In genomic region chr2:31188691-31189090, GRCm38 (mm10) we compare ENCODE assay signal across 23 mouse cellular contexts. TPM values are rescaled to one million over a fixed set of nuclear protein-coding genes. Genes with fewer than 3 reads are reported as not detected.
DNase-seq lines count a peak whose midpoint lies in the region; ATAC-seq and TF ChIP-seq lines count a peak whose summit lies in the region.
"Had no signal": no experiment of that assay in that cellular context is flagged by ENCODE, and none has a peak within 500 bp of the region (broad histone marks: within the 10 kb centered on the region; RNA-seq: fewer than 3 reads in every experiment).

No protein-coding gene starts in this region.

- DNase-seq in kidney, adult 2 months = peak; percentile 35
- no peak for DNase-seq in kidney, postnatal 0 days (ENCODE audit: low spot score)
- no peak for DNase-seq in kidney, adult 18-20 months
- DNase-seq in kidney, postnatal 25 days = peak; percentile 22 to 80
- DNase-seq in kidney, postnatal 10 days = no peak
- no peak for DNase-seq in left cerebral cortex, adult 9 months (ENCODE audit: low spot score in 2 of 2)
- DNase-seq: adrenal gland, adult 2 months; adrenal gland, postnatal 10 days; adrenal gland, postnatal 25 days; cerebellum, adult 11 months; cerebellum, adult 18-20 months; cerebellum, adult 8-10 months; cerebellum, adult 9-11 months; cerebellum, postnatal 14 days; cerebellum, postnatal 36 days; embryo, embryonic 11 days had no signal

- H3K4me3 ChIP-seq in kidney, adult 2 months (ENCODE audit: insufficient read depth, low read depth, low read length) = no peak overlapping the region
- no peak overlapping the region for H3K4me3 ChIP-seq in kidney, embryonic 15.5 days (replicated peaks)
- H3K4me3 ChIP-seq in kidney, postnatal 0 days (replicated peaks; ENCODE audit: low read depth, low read length) = no peak overlapping the region
- H3K4me3 ChIP-seq: embryonic facial prominence, embryonic 13.5 days; embryonic facial prominence, embryonic 15.5 days; erythroblast, embryonic 14.5 days; forebrain, embryonic 10.5 days; forebrain, embryonic 12.5 days had no signal

- no peak for TF ChIP-seq POLR2A in kidney, adult 2 months (IDR thresholded peaks at IDR 0.05; ENCODE audit: low read depth, low read length)

- no peaks in the 10 kb centered on the region; the same call in 1 of the 2 replicates for H3K36me3 ChIP-seq in kidney, adult 2 months (ENCODE audit: control insufficient read depth, insufficient read depth, low read length)
- peaks cover 95% of the 10 kb centered on the region for H3K36me3 ChIP-seq in kidney, embryonic 15.5 days
- H3K36me3 ChIP-seq in kidney, postnatal 0 days (ENCODE audit: insufficient read depth, low read length) = peaks cover 70% of the 10 kb centered on the region

- H3K4me2 ChIP-seq in kidney, embryonic 15.5 days = no peak overlapping the region
- H3K4me2 ChIP-seq in kidney, postnatal 0 days (ENCODE audit: low read length) = no peak overlapping the region
- H3K4me2 ChIP-seq: embryonic facial prominence, embryonic 13.5 days; embryonic facial prominence, embryonic 15.5 days; forebrain, embryonic 12.5 days had no signal

- WGBS in kidney, adult 2 months = 89% methylated on average over 1 of the region's 1 CpGs
- 97% methylated on average over 1 of the region's 1 CpGs for WGBS in kidney, embryonic 15.5 days
- 100% methylated on average over 1 of the region's 1 CpGs for WGBS in kidney, postnatal 0 days

- no peaks in the 10 kb centered on the region for H3K4me1 ChIP-seq in kidney, adult 2 months (ENCODE audit: control insufficient read depth, insufficient read depth, low read length)
- H3K4me1 ChIP-seq in kidney, embryonic 15.5 days = no peaks in the 10 kb centered on the region
- H3K4me1 ChIP-seq in kidney, postnatal 0 days (replicated peaks; ENCODE audit: insufficient read depth, low read length) = no peaks in the 10 kb centered on the region
- H3K4me1 ChIP-seq: embryonic facial prominence, embryonic 13.5 days; embryonic facial prominence, embryonic 15.5 days; forebrain, embryonic 10.5 days; forebrain, embryonic 12.5 days had no signal

- H3K9me3 ChIP-seq in kidney, embryonic 15.5 days (replicated peaks) = no peaks in the 10 kb centered on the region
- no peaks in the 10 kb centered on the region for H3K9me3 ChIP-seq in kidney, postnatal 0 days (replicated peaks; ENCODE audit: low read length)
- H3K9me3 ChIP-seq: embryonic facial prominence, embryonic 13.5 days; embryonic facial prominence, embryonic 15.5 days; forebrain, embryonic 10.5 days; forebrain, embryonic 12.5 days had no signal

- no peaks in the 10 kb centered on the region for H3K27me3 ChIP-seq in kidney, adult 2 months (replicated peaks; ENCODE audit: control insufficient read depth, insufficient read depth, low read length)
- no peaks in the 10 kb centered on the region for H3K27me3 ChIP-seq in kidney, embryonic 15.5 days
- H3K27me3 ChIP-seq in kidney, postnatal 0 days (ENCODE audit: insufficient read depth, low read length) = no peaks in the 10 kb centered on the region
- H3K27me3 ChIP-seq: embryonic facial prominence, embryonic 13.5 days; embryonic facial prominence, embryonic 15.5 days; forebrain, embryonic 12.5 days had no signal

- TF ChIP-seq CTCF in kidney, adult 2 months (conservative IDR thresholded peaks at IDR 0.05; ENCODE audit: insufficient read depth, insufficient read length, low read depth, low read length) = no peak
- TF ChIP-seq CTCF in kidney, postnatal 0 days (IDR thresholded peaks at IDR 0.05; ENCODE audit: low read depth) = no peak

- no peak for ATAC-seq in kidney, embryonic 15.5 days (replicated peaks; ENCODE audit: low FRiP score)
- ATAC-seq in kidney, postnatal 0 days (replicated peaks; ENCODE audit: low FRiP score, low read depth) = peak; percentile 47; the same call in 1 of the 2 replicates
- ATAC-seq: forebrain, embryonic 14.5 days had no signal

- no peak overlapping the region for H3K27ac ChIP-seq in kidney, adult 2 months (ENCODE audit: insufficient read depth, low read depth, low read length)
- no peak overlapping the region for H3K27ac ChIP-seq in kidney, embryonic 15.5 days
- H3K27ac ChIP-seq in kidney, postnatal 0 days = no peak overlapping the region
- H3K27ac ChIP-seq: embryonic facial prominence, embryonic 13.5 days; embryonic facial prominence, embryonic 15.5 days; forebrain, embryonic 10.5 days; forebrain, embryonic 12.5 days had no signal

- H3K9ac ChIP-seq in kidney, embryonic 15.5 days = no peak overlapping the region
- no peak overlapping the region for H3K9ac ChIP-seq in kidney, postnatal 0 days (ENCODE audit: low read depth, low read length)
- H3K9ac ChIP-seq: embryonic facial prominence, embryonic 13.5 days; embryonic facial prominence, embryonic 15.5 days; forebrain, embryonic 12.5 days had no signal

RNA-seq across cellular contexts. Expression of gene Gpr107, which starts 36.6 kb away (rescaled TPM):
- 22.2 and 22.8 TPM in 2 replicates for polyA plus RNA-seq in kidney, adult 2 months (2012; rRNA removed)
- polyA plus RNA-seq in kidney, embryonic 15.5 days (2015; fragmentation: Nextera tagmentation; extraction: Ambion mirVana) = 37.0 and 37.9 TPM in 2 replicates
- 30.7 and 32.3 TPM in 2 replicates for polyA plus RNA-seq in kidney, postnatal 0 days (2015; fragmentation: Nextera tagmentation; extraction: Ambion mirVana)

RNA-seq across cellular contexts. Expression of gene Fnbp1, which starts 46.9 kb away (rescaled TPM):
- 21.1 and 23.9 TPM in 2 replicates for polyA plus RNA-seq in kidney, adult 2 months (2012; rRNA removed)
- 19.1 and 22.4 TPM in 2 replicates for polyA plus RNA-seq in kidney, embryonic 15.5 days (2015; fragmentation: Nextera tagmentation; extraction: Ambion mirVana)
- polyA plus RNA-seq in kidney, postnatal 0 days (2015; fragmentation: Nextera tagmentation; extraction: Ambion mirVana) = 12.3 and 14.0 TPM in 2 replicates

RNA-seq across cellular contexts. Expression of gene Ncs1, which starts 56.9 kb away (rescaled TPM):
- 3.5 and 3.9 TPM in 2 replicates for polyA plus RNA-seq in kidney, adult 2 months (2012; rRNA removed)
- 42.0 and 43.2 TPM in 2 replicates for polyA plus RNA-seq in kidney, embryonic 15.5 days (2015; fragmentation: Nextera tagmentation; extraction: Ambion mirVana)
- 23.5 and 26.3 TPM in 2 replicates for polyA plus RNA-seq in kidney, postnatal 0 days (2015; fragmentation: Nextera tagmentation; extraction: Ambion mirVana)
- polyA plus RNA-seq: erythroblast, embryonic 14.5 days had no signal

Comparison
In these comparisons a context has a peak if more than half of its experiments do, and no peak if none do; other contexts are left out.
1. DNase-seq: peak in kidney, adult 2 months (single experiment) and kidney, postnatal 25 days (2 of 2); none in kidney, postnatal 0 days (single experiment), kidney, adult 18-20 months (single experiment), kidney, postnatal 10 days (single experiment) and left cerebral cortex, adult 9 months (0 of 2).